Mouse (Mus musculus) embryonic facial prominence, embryonic 13.5 days (tissue): ENCODE results near the gene Cbwd1. TPM values are rescaled to one million over a fixed set of nuclear protein-coding genes. Genes with fewer than 3 reads are reported as not detected.

ENCODE experiments used
- ATAC-seq: fragments of 200-750 bp; cut with Nextera tagmentation; 2 replicates; pipeline ENCODE4 v1.8.0; 2017; ENCODE audit warnings: low read depth; ENCODE audit not compliant: insufficient number of reproducible peaks, insufficient read depth, low FRiP score, low TSS enrichment
- H3K27ac ChIP-seq: fragments of 300-500 bp; sonication (generic); 2 replicates; pipeline ENCODE4 v1.5.1; 2015; ENCODE audit warnings: moderate library complexity, mild to moderate bottlenecking, inconsistent platforms
- H3K27me3 ChIP-seq: fragments of 300-500 bp; sonication (generic); 2 replicates; pipeline ENCODE4 v1.6.1; 2015; ENCODE audit warnings: mild to moderate bottlenecking, inconsistent platforms
- H3K36me3 ChIP-seq: fragments of 300-500 bp; sonication (generic); 2 replicates; pipeline ENCODE4 v1.6.1; 2015; ENCODE audit warnings: mild to moderate bottlenecking, inconsistent platforms
- H3K4me1 ChIP-seq: fragments of 300-500 bp; sonication (generic); 2 replicates; pipeline ENCODE4 v1.6.1; 2015; ENCODE audit warnings: inconsistent platforms
- H3K4me2 ChIP-seq: fragments of 300-500 bp; sonication (generic); 2 replicates; pipeline ENCODE4 v1.6.1; 2015; ENCODE audit warnings: moderate library complexity, mild to moderate bottlenecking, inconsistent platforms
- H3K4me3 ChIP-seq: fragments of 300-500 bp; sonication (generic); 2 replicates; pipeline ENCODE4 v1.5.1; 2015; ENCODE audit warnings: mild to moderate bottlenecking, inconsistent platforms
- H3K9ac ChIP-seq: fragments of 300-500 bp; sonication (generic); 2 replicates; pipeline ENCODE4 v1.6.1; 2015; ENCODE audit warnings: mild to moderate bottlenecking, inconsistent platforms
- H3K9me3 ChIP-seq: fragments of 300-500 bp; sonication (generic); 2 replicates; pipeline ENCODE4 v1.6.1; 2016; ENCODE audit warnings: inconsistent platforms
- WGBS: fragments of 180-500 bp; shearing (Covaris S2); methylation state at CpG from one replicate; pipeline ENCODE4 v1.1.7; 2015; ENCODE audit warnings: mixed read lengths; 5-methylcytosine and 5-hydroxymethylcytosine counted together
- polyA plus RNA-seq: library from polyadenylated mRNA; unstranded; fragments of >200 nt; fragmentation: Nextera tagmentation; extraction: Ambion mirVana; gene quantifications from 2 replicates; pipeline ENCODE4 v1.2.1, GENCODE M21; 2015

The Cbwd1 gene
- polyA plus RNA-seq, 1 experiment from 2014 or later, result 23.3 TPM

- ATAC-seq, result no peak
- H3K4me2 ChIP-seq, result no peak overlapping the region
- peaks cover 26% of the 10 kb centered on the region for H3K27me3 ChIP-seq
- no peaks in the 10 kb centered on the region for H3K4me1 ChIP-seq
- H3K27ac ChIP-seq, result no peak overlapping the region
- H3K9ac ChIP-seq, result no peak overlapping the region
- no peaks in the 10 kb centered on the region for H3K36me3 ChIP-seq
- H3K4me3 ChIP-seq, result no peak overlapping the region
- WGBS, result 66% methylated on average over 6 of the region's 6 CpGs
- no peaks in the 10 kb centered on the region for H3K9me3 ChIP-seq
Observed at GRCm38 (mm10) chr19:24993526-24993925, 32.1 kb upstream of the Cbwd1 start.

DNA sequence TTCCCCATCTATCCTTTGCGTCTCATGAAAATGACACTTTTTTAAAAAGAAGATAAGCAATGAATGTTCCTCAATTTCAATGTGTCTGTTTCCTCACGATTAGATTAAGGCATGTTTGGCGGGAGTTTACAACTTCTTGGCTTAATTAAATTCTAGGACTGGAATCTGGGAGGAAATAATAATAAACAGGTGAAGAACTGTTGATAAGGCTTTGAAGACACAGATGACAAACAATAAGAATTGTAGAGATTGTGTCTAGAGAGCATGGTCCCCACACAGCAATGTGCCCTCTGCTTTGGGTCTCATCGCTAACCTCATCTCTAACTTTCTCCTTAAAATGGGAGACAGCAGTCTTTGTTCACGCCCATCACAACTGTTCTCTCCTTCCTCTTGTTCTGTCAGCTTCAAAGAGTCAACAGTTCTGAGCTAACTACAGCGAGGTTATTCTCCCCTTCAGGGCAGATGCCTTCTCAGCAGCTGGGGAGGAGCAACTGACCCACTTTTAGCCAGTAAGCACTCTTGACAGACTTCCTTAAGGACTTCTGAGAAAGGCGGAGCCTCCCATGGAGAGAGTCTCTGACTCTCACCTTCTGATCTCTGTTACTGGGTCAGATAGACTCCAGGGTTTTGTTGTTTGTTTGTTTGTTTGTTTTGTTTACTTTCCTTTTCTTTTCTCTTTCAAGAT lies 28.9 kb upstream of the Cbwd1 start:
- WGBS, result 63% methylated on average over 7 of the region's 7 CpGs
- Histone ChIP-seq H3K4me1 (no peaks in the 10 kb centered on the region), H3K36me3 (no peaks in the 10 kb centered on the region), H3K27me3 (no peaks in the 10 kb centered on the region), H3K9ac (no peak overlapping the region), H3K9me3 (no peaks in the 10 kb centered on the region), H3K4me3 (no peak overlapping the region), H3K4me2 (no peak overlapping the region), H3K27ac (no peak overlapping the region)
- ATAC-seq, result no peak

DNA sequence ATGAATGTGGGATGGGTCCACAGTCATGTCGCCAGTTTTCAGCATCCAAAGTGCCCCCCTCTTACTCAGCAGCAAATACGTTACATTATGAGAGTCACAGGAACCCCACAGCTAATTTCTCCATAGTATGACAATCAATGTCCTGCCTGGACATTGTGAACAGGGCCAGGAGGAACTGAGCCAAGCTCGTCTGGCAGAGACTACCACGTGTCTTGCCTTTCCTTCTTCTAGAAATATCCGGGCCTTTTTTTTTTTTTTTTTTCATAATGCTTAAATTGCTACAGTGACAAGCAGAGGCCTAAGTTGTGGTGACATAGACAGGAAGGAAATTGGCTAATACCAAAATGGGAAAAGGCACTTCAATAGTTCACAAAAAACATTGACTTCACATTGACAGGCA lies 27.4 kb upstream of the Cbwd1 start:
- ATAC-seq, result no peak
- 79% methylated on average over 5 of the region's 5 CpGs for WGBS

GRCm38 (mm10) chr19:24987355-24987754 lies 25.9 kb upstream of the Cbwd1 start:
- Histone ChIP-seq H3K9ac (no peak overlapping the region), H3K27me3 (no peaks in the 10 kb centered on the region), H3K36me3 (no peaks in the 10 kb centered on the region), H3K4me1 (no peaks in the 10 kb centered on the region), H3K4me3 (no peak overlapping the region), H3K27ac (no peak overlapping the region), H3K9me3 (no peaks in the 10 kb centered on the region), H3K4me2 (no peak overlapping the region)
- no peak for ATAC-seq
- 69% methylated on average over 4 of the region's 4 CpGs for whole genome bisulfite sequencing

More for the DNA sequence above, 27.4 kb upstream of the Cbwd1 start:
- Histone ChIP-seq H3K36me3 (no peaks in the 10 kb centered on the region), H3K27me3 (no peaks in the 10 kb centered on the region), H3K4me3 (no peak overlapping the region), H3K9ac (no peak overlapping the region), H3K9me3 (no peaks in the 10 kb centered on the region), H3K4me2 (no peak overlapping the region), H3K27ac (no peak overlapping the region), H3K4me1 (no peaks in the 10 kb centered on the region)

GRCm38 (mm10) chr19:24985045-24985444 lies 23.6 kb upstream of the Cbwd1 start:
- Histone ChIP-seq H3K9ac (no peak overlapping the region), H3K9me3 (no peaks in the 10 kb centered on the region), H3K4me1 (peaks cover 5% of the 10 kb centered on the region), H3K4me2 (no peak overlapping the region), H3K36me3 (no peaks in the 10 kb centered on the region), H3K4me3 (no peak overlapping the region), H3K27ac (no peak overlapping the region), H3K27me3 (no peaks in the 10 kb centered on the region)
- 92% methylated on average over 2 of the region's 2 CpGs for WGBS
- no peak for ATAC-seq

GRCm38 (mm10) chr19:24983857-24984498 lies 22.6 kb upstream of the Cbwd1 start:
- WGBS, result 82% methylated on average over 7 of the region's 7 CpGs
- H3K9me3 ChIP-seq, result no peaks in the 10 kb centered on the region
- H3K4me2 ChIP-seq, result no peak overlapping the region
- no peaks in the 10 kb centered on the region for H3K27me3 ChIP-seq
- ATAC-seq, result no peak
- no peak overlapping the region for H3K27ac ChIP-seq
- no peaks in the 10 kb centered on the region for H3K36me3 ChIP-seq
- H3K4me1 ChIP-seq, result peaks cover 5% of the 10 kb centered on the region
- H3K9ac ChIP-seq, result no peak overlapping the region
- H3K4me3 ChIP-seq, result no peak overlapping the region

- Histone ChIP-seq H3K4me2 (no peak overlapping the region), H3K4me3 (no peak overlapping the region), H3K4me1 (peaks cover 5% of the 10 kb centered on the region), H3K36me3 (no peaks in the 10 kb centered on the region), H3K9me3 (no peaks in the 10 kb centered on the region), H3K9ac (no peak overlapping the region), H3K27ac (no peak overlapping the region), H3K27me3 (no peaks in the 10 kb centered on the region)
- no peak for ATAC-seq
- WGBS, result 86% methylated on average over 4 of the region's 4 CpGs
Observed at GRCm38 (mm10) chr19:24983050-24983449, 21.6 kb upstream of the Cbwd1 start.

DNA sequence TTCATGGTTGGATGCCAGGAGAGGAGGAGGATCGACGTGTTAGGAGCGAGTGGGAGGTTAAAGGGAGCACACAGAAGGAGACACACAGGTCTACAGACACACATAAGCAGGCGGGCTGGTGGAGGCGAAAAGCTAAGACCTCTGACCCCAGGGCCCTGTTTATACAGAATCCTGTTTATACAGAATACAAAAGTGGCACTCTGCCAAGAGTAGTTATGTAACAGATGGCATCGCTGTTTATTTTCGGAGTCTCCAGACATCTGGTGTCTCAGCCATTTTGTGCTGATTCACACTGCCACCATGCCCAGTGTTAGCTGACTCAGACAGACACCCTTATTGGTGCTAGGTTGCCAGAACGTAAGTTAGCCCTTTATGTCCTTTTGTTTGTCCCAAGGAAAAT lies 19.9 kb upstream of the Cbwd1 start:
- Histone ChIP-seq H3K4me1 (peaks cover 5% of the 10 kb centered on the region), H3K27me3 (no peaks in the 10 kb centered on the region), H3K36me3 (no peaks in the 10 kb centered on the region), H3K9ac (no peak overlapping the region), H3K4me3 (no peak overlapping the region), H3K4me2 (no peak overlapping the region), H3K9me3 (no peaks in the 10 kb centered on the region), H3K27ac (no peak overlapping the region)
- ATAC-seq, result no peak
- WGBS, result 62% methylated on average over 8 of the region's 8 CpGs

- no peak overlapping the region for H3K4me3 ChIP-seq
- no peaks in the 10 kb centered on the region for H3K27me3 ChIP-seq
- H3K36me3 ChIP-seq, result no peaks in the 10 kb centered on the region
- peaks cover 5% of the 10 kb centered on the region for H3K4me1 ChIP-seq
- H3K9me3 ChIP-seq, result no peaks in the 10 kb centered on the region
- H3K4me2 ChIP-seq, result no peak overlapping the region
- ATAC-seq, result no peak
- 88% methylated on average over 10 of the region's 10 CpGs for WGBS
- H3K27ac ChIP-seq, result no peak overlapping the region
- H3K9ac ChIP-seq, result no peak overlapping the region
Observed at GRCm38 (mm10) chr19:24978852-24979842, 17.7 kb upstream of the Cbwd1 start.

- no peaks in the 10 kb centered on the region for H3K27me3 ChIP-seq
Observed at GRCm38 (mm10) chr19:24977991-24978390, 16.6 kb upstream of the Cbwd1 start.

GRCm38 (mm10) chr19:24972701-24973390 lies 11.4 kb upstream of the Cbwd1 start:
- Histone ChIP-seq H3K4me1 (no peaks in the 10 kb centered on the region), H3K4me2 (no peak overlapping the region), H3K27ac (no peak overlapping the region), H3K27me3 (no peaks in the 10 kb centered on the region), H3K36me3 (no peaks in the 10 kb centered on the region), H3K4me3 (no peak overlapping the region), H3K9ac (no peak overlapping the region), H3K9me3 (no peaks in the 10 kb centered on the region)
- ATAC-seq, result no peak
- 76% methylated on average over 3 of the region's 3 CpGs for WGBS

More at GRCm38 (mm10) chr19:24977991-24978390, 16.6 kb upstream of the Cbwd1 start:
- WGBS, result 76% methylated on average over 11 of the region's 11 CpGs
- Histone ChIP-seq H3K4me1 (peaks cover 5% of the 10 kb centered on the region), H3K9me3 (no peaks in the 10 kb centered on the region), H3K4me3 (no peak overlapping the region), H3K4me2 (no peak overlapping the region), H3K27ac (no peak overlapping the region), H3K9ac (no peak overlapping the region), H3K36me3 (no peaks in the 10 kb centered on the region)
- no peak for ATAC-seq
